Mouse (Mus musculus) bone marrow, adult 2 months (tissue): Measurements from ENCODE around the gene Nrsn2.

Experiments
- CTCF ChIP-seq: fragments of 200-500 bp; IDR thresholded peaks from 2 replicates; pipeline ENCODE4 v1.5.1; 2011; ENCODE audit warnings: low read length, control low read depth; ENCODE audit not compliant: control insufficient read depth, insufficient read depth
- POLR2A ChIP-seq: fragments of 200-500 bp; IDR thresholded peaks from 2 replicates; pipeline ENCODE4 v1.6.1; 2011; ENCODE audit warnings: low read depth, mild to moderate bottlenecking, control low read depth, low read length, borderline replicate concordance; ENCODE audit not compliant: control insufficient read depth

- no peak for TF ChIP-seq POLR2A
- no peak for TF ChIP-seq CTCF
Observed at GRCm38 (mm10) chr2:152357254-152357653, 19.2 kb downstream of the Nrsn2 start.
